Mouse (Mus musculus) kidney, adult 18-20 months (tissue): ENCODE measurements around the gene Stum.

Source experiments
- DNase-seq: peaks from one replicate; pipeline ENCODE4 v3.0.0; 2021

The Stum gene

DNA sequence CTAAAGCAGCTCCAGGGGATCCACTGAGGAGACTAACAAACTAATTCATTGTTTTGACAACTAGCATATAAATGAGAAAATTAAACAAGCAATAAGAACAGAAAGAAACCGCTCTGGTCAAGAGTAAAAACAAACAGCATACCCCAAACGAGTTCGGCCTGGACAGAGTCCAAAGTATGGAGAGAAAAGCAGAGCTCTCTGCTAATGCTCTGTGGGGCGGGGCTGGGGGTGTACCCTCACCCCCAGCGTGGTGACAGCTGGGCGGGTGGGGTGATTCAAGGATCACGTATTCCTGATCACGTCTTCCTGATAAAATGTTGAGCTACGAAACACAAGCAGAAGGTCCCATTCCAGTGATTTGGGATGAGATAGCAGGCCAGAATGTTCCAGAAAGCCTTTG is 9.5 kb upstream of the Stum start:
- DNase-seq = no peak

DNA sequence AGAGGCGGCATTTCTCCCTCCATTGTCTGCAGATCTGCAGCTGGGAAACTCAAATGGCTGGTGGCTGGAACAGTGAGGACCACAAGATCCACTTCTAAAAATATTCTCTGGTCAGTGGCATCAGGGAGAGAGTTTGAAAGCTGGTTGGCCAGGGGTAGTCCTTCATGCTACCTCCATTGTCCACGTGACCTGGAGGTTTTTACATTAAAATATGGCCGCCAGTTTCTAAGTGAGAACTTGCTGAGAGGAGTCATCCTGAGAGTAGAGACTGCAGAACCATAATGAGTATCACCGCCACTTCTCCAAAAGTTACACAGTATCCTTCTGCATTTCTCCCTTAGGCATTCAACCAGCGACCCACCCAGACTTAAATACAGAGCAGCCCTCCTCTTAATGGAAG is 2.0 kb upstream of the Stum start:
- DNase-seq = no peak

GRCm38 (mm10) chr1:180482840-180483398 is 385 bp downstream of the Stum start:
- DNase-seq = no peak

DNA sequence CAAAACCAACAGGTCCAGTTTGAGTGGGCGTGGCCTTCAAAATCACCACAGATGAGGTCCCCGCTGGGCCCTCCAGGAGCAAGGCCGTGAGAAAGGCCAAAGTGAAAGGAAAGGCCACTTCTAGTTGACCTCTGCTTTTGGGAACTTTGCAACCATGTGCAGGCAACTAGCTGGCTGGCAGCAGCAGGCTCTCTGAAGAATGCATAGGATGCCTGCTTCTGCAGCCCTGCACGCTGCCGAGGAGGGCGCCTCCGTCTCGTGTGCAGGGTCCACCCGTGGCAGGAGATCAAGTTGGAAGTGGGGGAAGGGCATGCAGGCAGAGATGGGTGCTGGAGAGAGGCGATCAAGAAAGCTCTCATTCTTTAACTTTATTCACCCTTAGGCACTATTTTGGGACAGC is 1.3 kb downstream of the Stum start:
- DNase-seq = no peak

DNA sequence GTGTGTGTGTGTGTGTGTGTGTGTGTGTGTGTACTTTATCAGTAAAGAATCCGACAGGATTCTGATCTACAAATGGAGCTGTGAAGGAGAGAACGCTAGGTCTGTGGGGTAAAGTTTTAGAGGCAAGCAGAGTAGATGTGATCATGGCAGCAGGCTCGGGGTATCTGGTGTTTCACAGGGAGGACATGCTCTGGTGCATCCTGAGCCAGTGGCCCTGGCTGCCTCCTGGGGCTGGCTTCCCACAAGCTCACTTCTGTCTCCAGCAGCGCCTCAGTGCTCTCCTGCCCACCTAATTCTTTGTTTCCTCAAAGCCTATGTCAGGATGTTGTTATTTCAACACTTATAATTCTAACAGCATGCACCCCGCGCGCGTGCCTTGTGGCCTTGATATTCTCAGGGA is 2.0 kb downstream of the Stum start:
- no peak for DNase-seq

DNA sequence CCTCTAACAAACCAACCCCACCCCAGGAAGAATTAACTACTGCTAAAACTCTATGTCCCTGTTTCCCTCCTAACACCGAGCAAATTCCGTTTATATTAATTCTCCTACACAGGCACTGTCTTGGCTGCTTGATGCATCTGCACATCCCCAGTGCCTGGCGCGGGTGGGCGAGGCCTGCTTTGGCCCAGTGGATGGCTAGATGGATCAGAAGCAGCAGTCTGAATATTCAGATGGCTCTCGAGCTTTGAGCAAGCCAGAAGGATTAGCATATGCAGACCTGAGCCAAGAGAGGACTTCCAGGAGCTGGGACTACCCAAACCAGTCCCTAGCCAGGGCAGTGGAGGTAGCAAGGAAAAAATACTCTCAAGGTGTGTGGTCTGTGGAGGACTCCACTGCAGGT is 3.0 kb downstream of the Stum start:
- no peak for DNase-seq

DNA sequence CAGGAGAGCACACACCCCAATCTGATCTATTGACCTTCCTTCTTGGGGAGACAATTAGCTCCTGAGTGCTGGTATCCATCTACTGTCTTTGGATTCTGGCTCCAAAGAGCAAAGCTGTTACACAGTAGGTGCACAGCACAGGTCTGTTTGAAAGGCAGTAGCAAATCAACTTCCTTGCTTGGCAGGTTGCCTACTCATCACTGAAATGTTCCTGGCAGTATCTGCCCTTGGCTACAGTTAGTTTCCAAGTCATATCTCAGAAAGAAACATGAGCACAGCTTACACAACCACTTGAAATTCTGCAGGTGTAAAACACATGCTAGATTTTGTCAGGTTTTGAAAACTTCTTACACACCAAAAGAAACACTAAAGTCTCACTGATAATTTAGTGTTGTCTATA is 9.7 kb downstream of the Stum start:
- DNase-seq = no peak

- DNase-seq = no peak
Measured at GRCm38 (mm10) chr1:180468004-180468403, 15.3 kb downstream of the Stum start.

DNA sequence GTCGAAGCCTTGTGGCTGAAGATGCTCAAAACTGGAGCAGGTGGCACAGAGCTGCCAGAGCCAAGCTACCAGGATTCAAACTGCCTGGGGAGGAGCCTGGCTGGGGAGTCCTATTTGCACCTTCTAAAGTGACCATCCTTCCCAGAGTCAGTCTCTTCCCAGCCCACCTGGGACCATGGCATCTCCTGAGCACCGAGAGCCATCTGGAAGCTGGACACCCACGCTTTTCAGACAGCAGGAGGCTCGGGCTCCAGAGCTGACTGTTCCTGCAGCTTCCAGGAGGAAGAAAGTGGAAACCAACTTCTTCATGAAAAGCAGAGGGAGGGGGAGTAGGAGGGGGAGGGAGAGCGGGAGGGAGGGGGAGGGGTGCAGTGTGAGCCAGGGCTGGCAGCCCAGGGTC is 17.7 kb downstream of the Stum start:
- DNase-seq = no peak

GRCm38 (mm10) chr1:180464357-180464756 is 18.9 kb downstream of the Stum start:
- no peak for DNase-seq

- no peak for DNase-seq
Measured at GRCm38 (mm10) chr1:180462983-180463475, 20.3 kb downstream of the Stum start.

DNA sequence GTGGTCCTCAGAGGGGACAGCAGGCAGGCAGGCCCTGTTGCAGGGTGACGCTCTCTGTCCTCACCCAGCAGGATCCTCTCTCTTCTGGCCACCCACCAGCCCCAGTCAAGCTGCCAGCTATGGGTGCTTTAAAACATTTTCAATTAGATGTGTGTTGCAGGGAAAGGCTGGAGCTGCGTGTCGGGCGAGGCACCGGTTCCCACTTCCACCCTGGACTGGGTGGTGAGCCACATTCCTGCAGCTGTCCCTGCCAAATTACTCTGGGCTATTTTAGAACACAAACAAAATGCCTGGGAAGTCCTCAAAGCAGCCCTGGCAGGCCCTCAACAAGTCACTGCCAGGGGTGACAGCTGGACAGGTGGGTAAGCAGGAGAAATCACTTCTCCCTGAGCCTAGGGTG is 20.9 kb downstream of the Stum start:
- no peak for DNase-seq

- DNase-seq = no peak
Measured at GRCm38 (mm10) chr1:180460721-180461120, 22.6 kb downstream of the Stum start.

DNA sequence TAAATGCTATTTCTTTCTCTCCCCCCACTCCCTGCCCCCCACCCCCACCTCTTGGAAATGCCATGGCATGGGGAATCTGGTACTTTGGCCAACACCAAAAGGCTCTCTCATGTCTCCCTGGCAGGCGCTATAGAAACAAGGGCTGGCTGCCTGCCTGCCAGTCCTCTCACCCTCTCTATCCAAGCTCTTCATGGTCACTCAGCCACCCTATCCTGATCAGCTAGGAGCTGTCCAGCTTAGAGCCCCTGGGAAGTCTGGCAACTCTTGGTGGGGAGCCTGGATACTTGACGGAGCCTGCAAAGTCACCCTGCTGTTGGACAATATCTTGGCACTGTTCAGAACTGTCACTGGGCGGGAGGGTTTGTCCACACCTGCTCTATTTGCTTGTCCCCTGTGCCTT is 24.6 kb downstream of the Stum start:
- no peak for DNase-seq

- DNase-seq = no peak
Measured at GRCm38 (mm10) chr1:180458274-180458673, 25.0 kb downstream of the Stum start.

- no peak for DNase-seq
Measured at GRCm38 (mm10) chr1:180449641-180450040, 33.7 kb downstream of the Stum start.

DNA sequence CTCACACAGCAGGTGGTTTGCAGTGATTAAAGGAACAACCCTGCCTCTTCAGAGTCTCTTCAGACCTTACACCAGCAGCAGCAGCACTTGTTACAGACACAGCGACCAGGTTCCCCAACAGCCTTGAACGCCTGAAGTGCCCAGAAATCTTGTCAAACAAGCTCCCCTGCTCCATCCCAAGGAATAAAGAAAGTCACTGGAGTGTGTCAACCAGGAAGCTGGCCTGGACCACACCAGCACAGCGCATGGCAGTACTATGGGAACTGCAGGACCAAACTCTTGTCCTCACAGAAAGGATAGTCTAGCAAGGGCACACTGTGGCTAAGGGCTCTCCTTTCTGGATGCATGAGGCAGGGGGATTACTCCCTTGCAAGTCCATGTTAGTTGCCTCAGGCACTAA is 38.9 kb downstream of the Stum start:
- no peak for DNase-seq

- no peak for DNase-seq
Measured at GRCm38 (mm10) chr1:180439496-180439895, 43.8 kb downstream of the Stum start.

- DNase-seq = no peak
Measured at GRCm38 (mm10) chr1:180434925-180435324, 48.4 kb downstream of the Stum start.

GRCm38 (mm10) chr1:180433796-180434566 is 49.3 kb downstream of the Stum start:
- peak; percentile 52 for DNase-seq

GRCm38 (mm10) chr1:180433098-180433538 is 50.2 kb downstream of the Stum start:
- DNase-seq = no peak

DNA sequence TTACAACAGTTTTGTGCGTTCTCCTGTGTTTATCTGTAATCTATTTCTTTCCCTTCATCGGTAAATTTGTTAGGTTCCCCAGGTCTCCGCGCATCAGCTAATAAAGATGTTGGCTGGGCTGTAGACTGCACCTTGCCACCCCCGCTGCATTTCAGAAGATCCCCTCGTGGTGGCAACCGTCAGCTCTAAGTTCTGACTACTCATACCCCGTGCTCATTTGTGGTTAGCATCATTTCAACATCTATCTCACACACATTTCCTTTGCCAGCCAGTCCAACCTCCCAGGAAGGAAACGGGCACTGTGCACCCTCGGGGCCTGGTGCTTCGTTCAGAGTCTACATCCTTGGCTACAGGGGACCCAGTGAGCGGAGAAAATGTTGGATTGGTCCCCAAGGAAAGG is 51.5 kb downstream of the Stum start:
- DNase-seq = no peak

GRCm38 (mm10) chr1:180429819-180430218 is 53.5 kb downstream of the Stum start:
- no peak for DNase-seq

DNA sequence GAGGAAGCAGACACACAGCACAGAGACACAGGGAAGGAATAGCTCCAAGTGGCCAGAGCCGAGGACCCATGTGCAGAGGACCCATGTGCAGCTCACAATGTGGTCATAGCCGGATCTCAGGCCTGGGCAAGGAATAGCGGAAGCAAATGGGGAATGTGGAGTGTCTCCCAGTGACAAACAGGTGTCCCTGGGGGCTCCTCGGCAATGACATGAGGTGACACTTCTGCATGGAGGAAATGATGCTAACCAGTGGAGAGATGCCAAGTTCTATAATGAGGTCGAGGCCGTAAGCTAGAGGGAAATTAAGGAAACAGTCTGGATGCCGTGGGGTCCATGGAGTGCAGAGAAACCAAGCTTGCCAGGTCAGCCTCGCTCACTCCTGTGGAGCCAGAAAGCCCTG is 54.4 kb downstream of the Stum start:
- no peak for DNase-seq
